Mouse (Mus musculus): ENCODE results near the gene Lamtor3. TPM values are rescaled to one million over a fixed set of nuclear protein-coding genes. Genes with fewer than 3 reads are reported as not detected.
A peak's percentile ranks its signal among the peaks of the same experiment; 100 is the strongest.

Lamtor3 gene
- polyA plus RNA-seq, 1 experiment = 48.7 TPM

- TF ChIP-seq MYOG (IDR thresholded peaks at IDR 0.05; ENCODE audit: control insufficient read depth in 1 of 3, insufficient read depth in 1 of 3, insufficient read length in 2 of 3, low read depth in 2 of 3) (no peak), MAX (IDR thresholded peaks at IDR 0.05; ENCODE audit: low read depth) (no peak)
- peak overlapping the region; percentile 46 for H3K4me2 ChIP-seq (ENCODE audit: low read depth)
- no peaks in the 10 kb centered on the region for H3K79me2 ChIP-seq (ENCODE audit: control insufficient read depth, insufficient read depth)
- H3K36me3 ChIP-seq (ENCODE audit: control insufficient read depth, insufficient read depth) = no peaks in the 10 kb centered on the region
- no peak overlapping the region for H3ac ChIP-seq (ENCODE audit: control insufficient read depth, insufficient read length)
- H3K27me3 ChIP-seq (ENCODE audit: control insufficient read depth, insufficient read depth, insufficient read length) = no peaks in the 10 kb centered on the region
- no peak overlapping the region for H3K4me3 ChIP-seq
These were observed 34.9 kb downstream of the Lamtor3 start for GRCm38 (mm10) chr3:137952914-137953880.

GRCm38 (mm10) chr3:137954256-137954916 is 36.1 kb downstream of the Lamtor3 start:
- no peak for TF ChIP-seq MYOG (IDR thresholded peaks at IDR 0.05; ENCODE audit: control insufficient read depth in 1 of 3, insufficient read depth in 1 of 3, insufficient read length in 2 of 3, low read depth in 2 of 3)
- TF ChIP-seq TCF3 (IDR thresholded peaks at IDR 0.05; ENCODE audit: insufficient read length, low read depth) = no peak
- no peak for TF ChIP-seq SRF (IDR thresholded peaks at IDR 0.05; ENCODE audit: control insufficient read depth, insufficient read length, low read depth)
- TF ChIP-seq MAX (IDR thresholded peaks at IDR 0.05; ENCODE audit: low read depth) = no peak
- TF ChIP-seq POLR2AphosphoS2 (IDR thresholded peaks at IDR 0.05; ENCODE audit: insufficient read length, low read depth) = no peak
- TF ChIP-seq E2F4 (IDR thresholded peaks at IDR 0.05; ENCODE audit: insufficient read depth) = no peak
- TF ChIP-seq POLR2A (IDR thresholded peaks at IDR 0.05; ENCODE audit: insufficient read length, low read depth) = no peak
- no peak for TF ChIP-seq REST (IDR thresholded peaks at IDR 0.05; ENCODE audit: insufficient read depth, insufficient read length)
- no peak for TF ChIP-seq USF1 (IDR thresholded peaks at IDR 0.05; ENCODE audit: low read depth)
- no peak for TF ChIP-seq TCF12 (IDR thresholded peaks at IDR 0.05; ENCODE audit: insufficient read depth, poor library complexity, severe bottlenecking)
- no peak for TF ChIP-seq MYOD1 (IDR thresholded peaks at IDR 0.05; ENCODE audit: control insufficient read depth in 1 of 3, insufficient read length in 2 of 3, low read depth in 2 of 3)
- TF ChIP-seq CEBPB (IDR thresholded peaks at IDR 0.05; ENCODE audit: insufficient read depth, poor library complexity, severe bottlenecking) = no peak
- Histone ChIP-seq H3K79me2 (ENCODE audit: control insufficient read depth, insufficient read depth) (no peaks in the 10 kb centered on the region), H3K4me3 (no peak overlapping the region), H3K27me3 (ENCODE audit: control insufficient read depth, insufficient read depth, insufficient read length) (no peaks in the 10 kb centered on the region), H3K4me2 (ENCODE audit: low read depth) (no peak overlapping the region), H3K36me3 (ENCODE audit: control insufficient read depth, insufficient read depth) (no peaks in the 10 kb centered on the region), H3ac (ENCODE audit: control insufficient read depth, insufficient read length) (no peak overlapping the region)

- no peaks in the 10 kb centered on the region for H3K36me3 ChIP-seq (ENCODE audit: control insufficient read depth, insufficient read depth)
- no peak overlapping the region for H3ac ChIP-seq (ENCODE audit: control insufficient read depth, insufficient read length)
- H3K79me2 ChIP-seq (ENCODE audit: control insufficient read depth, insufficient read depth) = no peaks in the 10 kb centered on the region
- TF ChIP-seq POLR2AphosphoS2 (IDR thresholded peaks at IDR 0.05; ENCODE audit: insufficient read length, low read depth) (no peak), REST (IDR thresholded peaks at IDR 0.05; ENCODE audit: insufficient read depth, insufficient read length) (no peak), CEBPB (IDR thresholded peaks at IDR 0.05; ENCODE audit: insufficient read depth, poor library complexity, severe bottlenecking) (no peak), TCF3 (IDR thresholded peaks at IDR 0.05; ENCODE audit: insufficient read length, low read depth) (no peak), SRF (IDR thresholded peaks at IDR 0.05; ENCODE audit: control insufficient read depth, insufficient read length, low read depth) (no peak), E2F4 (IDR thresholded peaks at IDR 0.05; ENCODE audit: insufficient read depth) (no peak), MYOD1 (IDR thresholded peaks at IDR 0.05; ENCODE audit: control insufficient read depth in 1 of 3, insufficient read length in 2 of 3, low read depth in 2 of 3) (no peak), USF1 (IDR thresholded peaks at IDR 0.05; ENCODE audit: low read depth) (no peak)
- no peak overlapping the region for H3K4me3 ChIP-seq
- no peaks in the 10 kb centered on the region for H3K27me3 ChIP-seq (ENCODE audit: control insufficient read depth, insufficient read depth, insufficient read length)
- H3K4me2 ChIP-seq (ENCODE audit: low read depth) = no peak overlapping the region
These were observed 37.3 kb downstream of the Lamtor3 start for GRCm38 (mm10) chr3:137955560-137956081.

GRCm38 (mm10) chr3:137957864-137958263 is 39.6 kb downstream of the Lamtor3 start:
- TF ChIP-seq MYOD1 (IDR thresholded peaks at IDR 0.05; ENCODE audit: control insufficient read depth in 1 of 3, insufficient read length in 2 of 3, low read depth in 2 of 3) = no peak
- no peak for TF ChIP-seq TCF12 (IDR thresholded peaks at IDR 0.05; ENCODE audit: insufficient read depth, poor library complexity, severe bottlenecking)
- no peak for TF ChIP-seq USF1 (IDR thresholded peaks at IDR 0.05; ENCODE audit: low read depth)
- no peak for TF ChIP-seq SRF (IDR thresholded peaks at IDR 0.05; ENCODE audit: control insufficient read depth, insufficient read length, low read depth)
- no peak for TF ChIP-seq POLR2A (IDR thresholded peaks at IDR 0.05; ENCODE audit: insufficient read length, low read depth)
- no peaks in the 10 kb centered on the region for H3K27me3 ChIP-seq (ENCODE audit: control insufficient read depth, insufficient read depth, insufficient read length)
- no peaks in the 10 kb centered on the region for H3K79me2 ChIP-seq (ENCODE audit: control insufficient read depth, insufficient read depth)

GRCm38 (mm10) chr3:137958352-137958751 is 40.0 kb downstream of the Lamtor3 start:
- TF ChIP-seq CEBPB (IDR thresholded peaks at IDR 0.05; ENCODE audit: insufficient read depth, poor library complexity, severe bottlenecking) (no peak), REST (IDR thresholded peaks at IDR 0.05; ENCODE audit: insufficient read depth, insufficient read length) (no peak), E2F4 (IDR thresholded peaks at IDR 0.05; ENCODE audit: insufficient read depth) (no peak), POLR2A (IDR thresholded peaks at IDR 0.05; ENCODE audit: insufficient read length, low read depth) (no peak), MYOD1 (IDR thresholded peaks at IDR 0.05; ENCODE audit: control insufficient read depth in 1 of 3, insufficient read length in 2 of 3, low read depth in 2 of 3) (no peak), TCF3 (IDR thresholded peaks at IDR 0.05; ENCODE audit: insufficient read length, low read depth) (no peak), SRF (IDR thresholded peaks at IDR 0.05; ENCODE audit: control insufficient read depth, insufficient read length, low read depth) (no peak), MAX (IDR thresholded peaks at IDR 0.05; ENCODE audit: low read depth) (no peak), MYOG (IDR thresholded peaks at IDR 0.05; ENCODE audit: control insufficient read depth in 1 of 3, insufficient read depth in 1 of 3, insufficient read length in 2 of 3, low read depth in 2 of 3) (no peak), POLR2AphosphoS2 (IDR thresholded peaks at IDR 0.05; ENCODE audit: insufficient read length, low read depth) (no peak), USF1 (IDR thresholded peaks at IDR 0.05; ENCODE audit: low read depth) (no peak), TCF12 (IDR thresholded peaks at IDR 0.05; ENCODE audit: insufficient read depth, poor library complexity, severe bottlenecking) (no peak)
- Histone ChIP-seq H3ac (ENCODE audit: control insufficient read depth, insufficient read length) (no peak overlapping the region), H3K79me2 (ENCODE audit: control insufficient read depth, insufficient read depth) (no peaks in the 10 kb centered on the region), H3K36me3 (ENCODE audit: control insufficient read depth, insufficient read depth) (no peaks in the 10 kb centered on the region), H3K27me3 (ENCODE audit: control insufficient read depth, insufficient read depth, insufficient read length) (no peaks in the 10 kb centered on the region), H3K4me2 (ENCODE audit: low read depth) (no peak overlapping the region), H3K4me3 (no peak overlapping the region)

More at GRCm38 (mm10) chr3:137957864-137958263, 39.6 kb downstream of the Lamtor3 start:
- no peak overlapping the region for H3K4me2 ChIP-seq (ENCODE audit: low read depth)
- H3K4me3 ChIP-seq = no peak overlapping the region
- H3K36me3 ChIP-seq (ENCODE audit: control insufficient read depth, insufficient read depth) = no peaks in the 10 kb centered on the region
- H3ac ChIP-seq (ENCODE audit: control insufficient read depth, insufficient read length) = no peak overlapping the region
